ENCODE assay signal across 9 mouse cellular contexts in genomic region chr7:68320078-68320810, GRCm38 (mm10). TPM values are rescaled to one million over a fixed set of nuclear protein-coding genes. Genes with fewer than 3 reads are reported as not detected.
A peak's percentile ranks its signal among the peaks of the same experiment; 100 is the strongest.
DNase-seq lines count a peak whose midpoint lies in the region; ATAC-seq and TF ChIP-seq lines count a peak whose summit lies in the region.
"Had no signal": no experiment of that assay in that cellular context is flagged by ENCODE, and none has a peak within 500 bp of the region (broad histone marks: within the 10 kb centered on the region; RNA-seq: fewer than 3 reads in every experiment).

No protein-coding gene starts in this region.

- H3K4me1 ChIP-seq in limb, embryonic 13.5 days, result peaks cover 21% of the 10 kb centered on the region; the same call in 1 of the 2 replicates
- H3K4me1 ChIP-seq in limb, embryonic 10.5 days, result peaks cover 16% of the 10 kb centered on the region; the same call in 1 of the 2 replicates
- H3K4me1 ChIP-seq in heart, embryonic 10.5 days, result peaks cover 4% of the 10 kb centered on the region; the same call in 1 of the 2 replicates
- no peaks in the 10 kb centered on the region for H3K4me1 ChIP-seq in stomach, postnatal 0 days (replicated peaks; ENCODE audit: control insufficient read depth, insufficient read depth)

- no peak overlapping the region for H3K27ac ChIP-seq in limb, embryonic 13.5 days
- no peak overlapping the region for H3K27ac ChIP-seq in limb, embryonic 10.5 days
- no peak overlapping the region for H3K27ac ChIP-seq in heart, embryonic 10.5 days
- H3K27ac ChIP-seq in stomach, postnatal 0 days (replicated peaks), result 0 out of 2 replicates have a peak overlapping the region, but pooled peaks have one; percentile 30

- H3K27me3 ChIP-seq in limb, embryonic 13.5 days, result 0 out of 2 replicates have a peak, but pooled peaks cover 3% of the 10 kb centered on the region
- H3K27me3 ChIP-seq in limb, embryonic 10.5 days (ENCODE audit: low read depth, poor library complexity, severe bottlenecking), result no peaks in the 10 kb centered on the region
- peaks cover 8% of the 10 kb centered on the region; the same call in 1 of the 2 replicates for H3K27me3 ChIP-seq in heart, embryonic 10.5 days (ENCODE audit: insufficient read depth, poor library complexity, severe bottlenecking)
- H3K27me3 ChIP-seq in stomach, postnatal 0 days (ENCODE audit: control insufficient read depth, insufficient read depth, low read length), result no peaks in the 10 kb centered on the region

- no peaks in the 10 kb centered on the region for H3K9me3 ChIP-seq in limb, embryonic 13.5 days
- no peaks in the 10 kb centered on the region for H3K9me3 ChIP-seq in limb, embryonic 10.5 days (replicated peaks)
- H3K9me3 ChIP-seq in heart, embryonic 10.5 days, result no peaks in the 10 kb centered on the region
- H3K9me3 ChIP-seq in stomach, postnatal 0 days (ENCODE audit: control insufficient read depth, low read length), result no peaks in the 10 kb centered on the region

- intact Hi-C loops in left cerebral cortex, postnatal 4 days (cut with DNase I), result no loop called here

- no peak for TF ChIP-seq EP300 in stomach, postnatal 0 days (optimal IDR thresholded peaks at IDR 0.05)

- WGBS in limb, embryonic 13.5 days, result 51% methylated on average over 14 of the region's 14 CpGs
- WGBS in limb, embryonic 10.5 days, result 74% methylated on average over 14 of the region's 14 CpGs
- WGBS in heart, embryonic 10.5 days, result 67% methylated on average over 14 of the region's 14 CpGs
- WGBS in stomach, postnatal 0 days, result 65% methylated on average over 14 of the region's 14 CpGs

- no peak for DNase-seq in limb, embryonic 10.5 days (ENCODE audit: low spot score)
- DNase-seq in heart, embryonic 10.5 days (ENCODE audit: low spot score), result peak; percentile 39
- DNase-seq in kidney, postnatal 14 days, result peak; percentile 70
- DNase-seq in stomach, postnatal 0 days (ENCODE audit: low spot score), result no peak
- no peak for DNase-seq in MN1 (ENCODE audit: low spot score)
- DNase-seq in left cerebral cortex, postnatal 4 days, result no peak
- DNase-seq in embryo, embryonic 9.5 days (ENCODE audit: extremely low spot score), result no peak

- TF ChIP-seq CTCF in stomach, postnatal 0 days (IDR thresholded peaks at IDR 0.05; ENCODE audit: low read depth), result no peak

- no peak for ATAC-seq in limb, embryonic 13.5 days (ENCODE audit: low FRiP score, low read depth)
- peak; percentile 21; the same call in 1 of the 2 replicates for ATAC-seq in stomach, postnatal 0 days (ENCODE audit: low FRiP score, low TSS enrichment)

- H3K36me3 ChIP-seq in limb, embryonic 13.5 days, result no peaks in the 10 kb centered on the region
- H3K36me3 ChIP-seq in limb, embryonic 10.5 days, result no peaks in the 10 kb centered on the region
- H3K36me3 ChIP-seq in heart, embryonic 10.5 days, result no peaks in the 10 kb centered on the region
- no peaks in the 10 kb centered on the region for H3K36me3 ChIP-seq in stomach, postnatal 0 days (ENCODE audit: control insufficient read depth, insufficient read depth, low read length)

- no peak overlapping the region for H3K9ac ChIP-seq in limb, embryonic 13.5 days
- H3K9ac ChIP-seq in stomach, postnatal 0 days (ENCODE audit: low read length), result no peak overlapping the region

- H3K4me2 ChIP-seq in limb, embryonic 13.5 days (replicated peaks), result peak overlapping the region; percentile 9; the same call in 1 of the 2 replicates
- H3K4me2 ChIP-seq in stomach, postnatal 0 days (replicated peaks; ENCODE audit: low read depth), result no peak overlapping the region

- H3K4me3 ChIP-seq in limb, embryonic 13.5 days, result no peak overlapping the region
- H3K4me3 ChIP-seq in limb, embryonic 10.5 days, result no peak overlapping the region
- H3K4me3 ChIP-seq in heart, embryonic 10.5 days, result no peak overlapping the region
- H3K4me3 ChIP-seq in stomach, postnatal 0 days (ENCODE audit: low read depth, low read length), result no peak overlapping the region

RNA-seq across cellular contexts. Expression of gene Fam169b, which starts 46.6 kb away (rescaled TPM):
- 2.0 TPM in 2 replicates for polyA plus RNA-seq in limb, embryonic 13.5 days (2015; fragmentation: Nextera tagmentation; extraction: Ambion mirVana)
- polyA plus RNA-seq in limb, embryonic 10.5 days (2016; fragmentation: Nextera tagmentation; extraction: Ambion mirVana), result 0.36 and 1.2 TPM in 2 replicates
- 0.19 and 0.28 TPM in 2 replicates for polyA plus RNA-seq in heart, embryonic 10.5 days (2016; fragmentation: Nextera tagmentation; extraction: Ambion mirVana)
- polyA plus RNA-seq in stomach, postnatal 0 days (2015; fragmentation: Nextera tagmentation; extraction: Ambion mirVana), result 0.22 and 0.24 TPM in 2 replicates
- total RNA-seq in left cerebral cortex, postnatal 4 days (2021), result under 1 TPM; 0.12 to 0.22 TPM

RNA-seq across cellular contexts. Expression of gene Pgpep1l, which starts 56.2 kb away (rescaled TPM):
- polyA plus RNA-seq in limb, embryonic 13.5 days (2015; fragmentation: Nextera tagmentation; extraction: Ambion mirVana), result not detected in 2 replicates
- not detected in 2 replicates for polyA plus RNA-seq in limb, embryonic 10.5 days (2016; fragmentation: Nextera tagmentation; extraction: Ambion mirVana)
- not detected in 2 replicates for polyA plus RNA-seq in heart, embryonic 10.5 days (2016; fragmentation: Nextera tagmentation; extraction: Ambion mirVana)
- not detected in 2 replicates for polyA plus RNA-seq in stomach, postnatal 0 days (2015; fragmentation: Nextera tagmentation; extraction: Ambion mirVana)
- total RNA-seq in left cerebral cortex, postnatal 4 days (2021), result not detected
- polyA plus RNA-seq: stomach, embryonic 14.5 days had no signal

Comparison
In these comparisons a context has a peak if more than half of its experiments do, and no peak if none do; other contexts are left out.
1. DNase-seq: peak in heart, embryonic 10.5 days (single experiment) and kidney, postnatal 14 days (single experiment); none in limb, embryonic 10.5 days (single experiment), stomach, postnatal 0 days (single experiment), MN1 (single experiment), left cerebral cortex, postnatal 4 days (single experiment) and embryo, embryonic 9.5 days (single experiment).